Mouse (Mus musculus) hindbrain, postnatal 0 days (tissue): ENCODE measurements around the gene Polr3g. TPM values are rescaled to one million over a fixed set of nuclear protein-coding genes. Genes with fewer than 3 reads are reported as not detected.

Source experiments
- ATAC-seq: fragments of 200-750 bp; cut with Nextera tagmentation; 2 replicates; pipeline ENCODE4 v1.8.0; 2017; ENCODE audit warnings: mild to moderate bottlenecking, moderate TSS enrichment, moderate library complexity
- DNase-seq: peaks from one replicate; pipeline ENCODE4 v3.0.0-alpha.2; 2015; ENCODE audit warnings: low spot score
- H3K27ac ChIP-seq: fragments of 300-500 bp; sonication (generic); 2 replicates; pipeline ENCODE4 v1.5.1; 2014; ENCODE audit warnings: mild to moderate bottlenecking
- H3K27me3 ChIP-seq: fragments of 300-500 bp; sonication (generic); 2 replicates; pipeline ENCODE4 v1.6.1; 2014; ENCODE audit warnings: low read length, mixed read lengths; ENCODE audit not compliant: insufficient read depth
- H3K36me3 ChIP-seq: fragments of 300-500 bp; sonication (generic); 2 replicates; pipeline ENCODE4 v1.6.1; 2014; ENCODE audit warnings: low read length, mixed read lengths; ENCODE audit not compliant: insufficient read depth
- H3K4me1 ChIP-seq: fragments of 300-500 bp; sonication (generic); 2 replicates; pipeline ENCODE4 v1.6.1; 2014; ENCODE audit warnings: antibody characterized with exemption, low read length, mixed read lengths; ENCODE audit not compliant: insufficient read depth
- H3K4me2 ChIP-seq: fragments of 300-500 bp; sonication (generic); 2 replicates; pipeline ENCODE4 v1.6.1; 2014; ENCODE audit warnings: low read depth, mild to moderate bottlenecking, low read length, moderate library complexity, mixed read lengths
- H3K4me3 ChIP-seq: fragments of 300-500 bp; sonication (generic); 2 replicates; pipeline ENCODE4 v1.5.1; 2014; ENCODE audit warnings: low read length
- H3K9ac ChIP-seq: fragments of 300-500 bp; sonication (generic); replicated peaks from 2 replicates; pipeline ENCODE4 v1.6.1; 2014; ENCODE audit warnings: mild to moderate bottlenecking, low read length, moderate library complexity, mixed read lengths
- H3K9me3 ChIP-seq: fragments of 300-500 bp; sonication (generic); 2 replicates; pipeline ENCODE4 v1.6.1; 2016; ENCODE audit warnings: low read length, mixed read lengths
- CTCF ChIP-seq: IDR thresholded peaks from 2 replicates; pipeline ENCODE4 v1.5.1; 2016; ENCODE audit warnings: antibody characterized with exemption, control low read depth, low read depth
- WGBS: fragments of 180-500 bp; shearing (Covaris S2); extraction: QIAGEN DNeasy Blood & Tissue Kit; methylation state at CpG from one replicate; pipeline ENCODE4 v1.1.7; 2014; 5-methylcytosine and 5-hydroxymethylcytosine counted together
- polyA plus RNA-seq: library from polyadenylated mRNA; unstranded; fragments of >200 nt; fragmentation: Nextera tagmentation; extraction: Ambion mirVana; gene quantifications from 2 replicates; pipeline ENCODE4 v1.2.1, GENCODE M21; 2015
- total RNA-seq: library from RNA; depleted of rRNA; stranded (reverse); fragments of >200 nt; gene quantifications from 2 replicates; pipeline ENCODE4 v1.2.3, GENCODE M21; 2014; rRNA removed

The Polr3g gene
- total RNA-seq, result 4.2 and 5.5 TPM in 2 replicates
- polyA plus RNA-seq, result 3.9 and 7.8 TPM in 2 replicates

- H3K9ac ChIP-seq, result peak within 1 kb of the TSS; percentile 75
- H3K36me3 ChIP-seq, result no peaks in the 10 kb centered on the region
- no peaks in the 10 kb centered on the region for H3K27me3 ChIP-seq
- peak within 1 kb of the TSS; percentile 87 for H3K27ac ChIP-seq
- DNase-seq (peak; percentile 97), ATAC-seq (peak; percentile 97)
- 1% methylated on average over 60 of the region's 61 CpGs for WGBS
- peak within 1 kb of the TSS; percentile 96 for H3K4me2 ChIP-seq
- no peaks in the 10 kb centered on the region for H3K9me3 ChIP-seq
- TF ChIP-seq CTCF, result no peak; the same call in none of the 2 replicates
- peak within 1 kb of the TSS; percentile 92 for H3K4me3 ChIP-seq
- H3K4me1 ChIP-seq, result no peaks in the 10 kb centered on the region
These were observed at the start of gene Polr3g, which contains the start of gene Mblac2 for GRCm38 (mm10) chr13:81710775-81711545. Gene Polr3g, minus strand, starts transcription at chr13:81711013. Gene Mblac2, plus strand, starts transcription at chr13:81711341.

GRCm38 (mm10) chr13:81760379-81760778 lies 49.6 kb upstream of the Polr3g start:
- ATAC-seq, result no peak
- Histone ChIP-seq H3K27me3 (no peaks in the 10 kb centered on the region), H3K36me3 (no peaks in the 10 kb centered on the region), H3K9ac (no peak overlapping the region), H3K4me3 (no peak overlapping the region), H3K27ac (no peak overlapping the region), H3K4me2 (no peak overlapping the region), H3K9me3 (no peaks in the 10 kb centered on the region), H3K4me1 (no peaks in the 10 kb centered on the region)
- peak; percentile 74 for DNase-seq
- 30% methylated on average over 3 of the region's 3 CpGs for WGBS
- peak; percentile 76 for TF ChIP-seq CTCF

- Histone ChIP-seq H3K4me1 (no peaks in the 10 kb centered on the region), H3K9me3 (no peaks in the 10 kb centered on the region), H3K4me3 (no peak overlapping the region), H3K27ac (no peak overlapping the region), H3K4me2 (no peak overlapping the region), H3K27me3 (no peaks in the 10 kb centered on the region), H3K9ac (no peak overlapping the region), H3K36me3 (no peaks in the 10 kb centered on the region)
- ATAC-seq, result no peak
- TF ChIP-seq CTCF, result no peak
- 89% methylated on average over 5 of the region's 5 CpGs for WGBS
- no peak for DNase-seq
These were observed 46.3 kb upstream of the Polr3g start for GRCm38 (mm10) chr13:81757058-81757660.

- no peak overlapping the region for H3K27ac ChIP-seq
- no peaks in the 10 kb centered on the region for H3K4me1 ChIP-seq
- no peaks in the 10 kb centered on the region for H3K27me3 ChIP-seq
- H3K9me3 ChIP-seq, result no peaks in the 10 kb centered on the region
- H3K4me2 ChIP-seq, result no peak overlapping the region
- H3K4me3 ChIP-seq, result no peak overlapping the region
- no peaks in the 10 kb centered on the region for H3K36me3 ChIP-seq
- ATAC-seq (no peak), DNase-seq (no peak)
- no peak for TF ChIP-seq CTCF
- 97% methylated on average over 1 of the region's 1 CpGs for WGBS
- H3K9ac ChIP-seq, result no peak overlapping the region
These were observed 44.5 kb upstream of the Polr3g start for GRCm38 (mm10) chr13:81755324-81755723.

- Histone ChIP-seq H3K4me1 (no peaks in the 10 kb centered on the region), H3K27me3 (no peaks in the 10 kb centered on the region), H3K27ac (no peak overlapping the region), H3K9ac (no peak overlapping the region), H3K4me3 (no peak overlapping the region), H3K4me2 (no peak overlapping the region), H3K36me3 (no peaks in the 10 kb centered on the region), H3K9me3 (no peaks in the 10 kb centered on the region)
- DNase-seq (no peak), ATAC-seq (no peak)
- TF ChIP-seq CTCF, result no peak
These were observed 44.1 kb upstream of the Polr3g start for GRCm38 (mm10) chr13:81754878-81755277.

GRCm38 (mm10) chr13:81744092-81744396 lies 33.2 kb upstream of the Polr3g start:
- Histone ChIP-seq H3K4me1 (no peaks in the 10 kb centered on the region), H3K36me3 (no peaks in the 10 kb centered on the region), H3K4me2 (no peak overlapping the region), H3K4me3 (no peak overlapping the region), H3K27ac (no peak overlapping the region), H3K9ac (no peak overlapping the region), H3K9me3 (no peaks in the 10 kb centered on the region), H3K27me3 (no peaks in the 10 kb centered on the region)
- DNase-seq (no peak), ATAC-seq (no peak)
- no peak for TF ChIP-seq CTCF
- 46% methylated on average over 2 of the region's 2 CpGs for WGBS
